Mouse (Mus musculus): ENCODE results near the gene Ndufv3.
A peak's percentile ranks its signal among the peaks of the same experiment; 100 is the strongest.

Ndufv3 gene

GRCm38 (mm10) chr17:31556253-31556652, 36.3 kb downstream of the Ndufv3 start:
- DNase-seq (ENCODE audit: low read depth, low spot score) = no peak

GRCm38 (mm10) chr17:31557124-31557880, 37.4 kb downstream of the Ndufv3 start:
- DNase-seq (ENCODE audit: low read depth, low spot score) = no peak

GRCm38 (mm10) chr17:31557947-31558542, 38.1 kb downstream of the Ndufv3 start:
- DNase-seq (ENCODE audit: low read depth, low spot score) = no peak

- no peak for DNase-seq (ENCODE audit: low read depth, low spot score)
These were observed 39.3 kb downstream of the Ndufv3 start for GRCm38 (mm10) chr17:31559021-31559789.

GRCm38 (mm10) chr17:31563632-31564014, 43.7 kb downstream of the Ndufv3 start:
- DNase-seq (ENCODE audit: low read depth, low spot score) = no peak

GRCm38 (mm10) chr17:31564015-31564857, 44.3 kb downstream of the Ndufv3 start, which contains the start of gene Pknox1:
TSS of gene Pknox1 (plus strand) at chr17:31564734.
- DNase-seq (ENCODE audit: low read depth, low spot score) = peak; percentile 100

- DNase-seq (ENCODE audit: low read depth, low spot score) = no peak
These were observed 44.9 kb downstream of the Ndufv3 start for GRCm38 (mm10) chr17:31564858-31565140.

GRCm38 (mm10) chr17:31565141-31566056, 45.5 kb downstream of the Ndufv3 start:
- peak; percentile 38 for DNase-seq (ENCODE audit: low read depth, low spot score)

GRCm38 (mm10) chr17:31566276-31566675, 46.4 kb downstream of the Ndufv3 start:
- DNase-seq (ENCODE audit: low read depth, low spot score) = no peak

- no peak for DNase-seq (ENCODE audit: low read depth, low spot score)
These were observed 49.8 kb downstream of the Ndufv3 start for GRCm38 (mm10) chr17:31569756-31570155.

- peak; percentile 50 for DNase-seq (ENCODE audit: low read depth, low spot score)
These were observed 50.5 kb downstream of the Ndufv3 start for GRCm38 (mm10) chr17:31570321-31570925.

GRCm38 (mm10) chr17:31571689-31572088, 51.8 kb downstream of the Ndufv3 start:
- no peak for DNase-seq (ENCODE audit: low read depth, low spot score)

- DNase-seq (ENCODE audit: low read depth, low spot score) = no peak
These were observed 54.7 kb downstream of the Ndufv3 start for GRCm38 (mm10) chr17:31574662-31575061.

GRCm38 (mm10) chr17:31576394-31577175, 56.7 kb downstream of the Ndufv3 start:
- no peak for DNase-seq (ENCODE audit: low read depth, low spot score)

GRCm38 (mm10) chr17:31580344-31580743, 60.4 kb downstream of the Ndufv3 start:
- DNase-seq (ENCODE audit: low read depth, low spot score) = no peak

All from c-Kit-negative CD71-positive TER-119-positive erythroid progenitor cells, embryonic 14.5 days (primary cell).